Mouse (Mus musculus) liver, postnatal 0 days (tissue): Measurements from ENCODE around the gene Vmn1r114. TPM values are rescaled to one million over a fixed set of nuclear protein-coding genes. Genes with fewer than 3 reads are reported as not detected.
"Not testable (repeated sequence)": the region's sequence is repeated elsewhere in the genome, so short reads cannot be mapped to it uniquely, and the experiment has no call there.

Source experiments
- ATAC-seq: fragments of 200-750 bp; cut with Nextera tagmentation; 2 replicates; pipeline ENCODE4 v1.8.0; 2017; ENCODE audit warnings: mild to moderate bottlenecking, moderate library complexity
- DNase-seq: peaks from one replicate; pipeline ENCODE4 v3.0.0-alpha.2; 2016
- H3K27ac ChIP-seq: fragments of 300-500 bp; sonication (generic); 2 replicates; pipeline ENCODE4 v1.5.1; 2014; ENCODE audit warnings: antibody characterized with exemption, moderate library complexity, mild to moderate bottlenecking, low read depth
- H3K27me3 ChIP-seq: fragments of 300-500 bp; sonication (generic); 2 replicates; pipeline ENCODE4 v1.6.1; 2014; ENCODE audit warnings: low read length, control low read depth, mixed read lengths; ENCODE audit not compliant: insufficient read depth
- H3K36me3 ChIP-seq: fragments of 300-500 bp; sonication (generic); replicated peaks from 2 replicates; pipeline ENCODE4 v1.6.1; 2014; ENCODE audit warnings: mild to moderate bottlenecking, control low read depth, low read length, moderate library complexity, mixed read lengths; ENCODE audit not compliant: insufficient read depth
- H3K4me1 ChIP-seq: fragments of 300-500 bp; sonication (generic); 2 replicates; pipeline ENCODE4 v1.6.1; 2014; ENCODE audit warnings: antibody characterized with exemption, mild to moderate bottlenecking, control low read depth; ENCODE audit not compliant: insufficient read depth
- H3K4me2 ChIP-seq: fragments of 300-500 bp; sonication (generic); 2 replicates; pipeline ENCODE4 v1.6.1; 2014; ENCODE audit warnings: low read depth, mild to moderate bottlenecking, low read length, moderate library complexity, mixed read lengths
- H3K4me3 ChIP-seq: fragments of 300-500 bp; sonication (generic); 2 replicates; pipeline ENCODE4 v1.5.1; 2014; ENCODE audit warnings: low read depth, low read length
- H3K9ac ChIP-seq: fragments of 300-500 bp; sonication (generic); replicated peaks from 2 replicates; pipeline ENCODE4 v1.6.1; 2014; ENCODE audit warnings: mild to moderate bottlenecking, moderate library complexity
- H3K9me3 ChIP-seq: fragments of 300-500 bp; sonication (generic); 2 replicates; pipeline ENCODE4 v1.6.1; 2016; ENCODE audit warnings: mild to moderate bottlenecking, control low read depth, low read length, mixed read lengths
- WGBS: fragments of 180-500 bp; shearing (Covaris S2); extraction: QIAGEN DNeasy Blood & Tissue Kit; methylation state at CpG from one replicate; pipeline ENCODE4 v1.1.7; 2014; ENCODE audit not compliant: insufficient replicate concordance; 5-methylcytosine and 5-hydroxymethylcytosine counted together
- polyA plus RNA-seq: library from polyadenylated mRNA; unstranded; fragments of >200 nt; fragmentation: Nextera tagmentation; extraction: Ambion mirVana; gene quantifications from 2 replicates; pipeline ENCODE4 v1.2.1, GENCODE M21; 2015

The Vmn1r114 gene
- not detected in 2 replicates for polyA plus RNA-seq

- WGBS, result no CpG with 5 or more reads among the region's 5 CpGs
- not testable (repeated sequence) for H3K27me3 ChIP-seq, H3K4me3 ChIP-seq, H3K9me3 ChIP-seq, H3K4me1 ChIP-seq, ATAC-seq, H3K9ac ChIP-seq, H3K27ac ChIP-seq, H3K36me3 ChIP-seq, DNase-seq, H3K4me2 ChIP-seq
Measured at GRCm38 (mm10) chr7:20812086-20812485, at the start of gene Vmn1r114. Gene Vmn1r114, minus strand, starts transcription at chr7:20812186.

DNA sequence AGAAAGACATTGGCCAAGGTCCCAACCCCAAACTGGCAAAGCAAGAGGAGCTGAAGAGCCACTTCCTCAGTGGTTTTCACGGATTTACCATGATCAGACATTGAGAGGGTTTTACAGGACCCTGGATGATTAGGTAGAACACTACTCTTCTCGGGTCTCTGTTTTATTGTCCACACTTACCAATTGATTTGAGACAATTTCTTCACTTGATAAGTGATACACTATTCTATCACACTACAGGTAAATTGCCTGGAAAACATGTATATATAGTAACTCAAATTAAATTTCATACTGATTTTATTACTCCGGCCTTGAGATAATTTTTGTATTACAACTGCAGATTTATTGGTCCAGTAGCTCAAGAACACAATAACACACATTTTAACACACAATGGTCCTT, 32.9 kb upstream of the Vmn1r114 start, which contains the start of gene Vmn1r115:
Gene Vmn1r115 (minus strand): TSS at position 101 of the 400 bp plus-strand sequence.
- not testable (repeated sequence) for DNase-seq, H3K9me3 ChIP-seq, ATAC-seq, H3K9ac ChIP-seq, H3K4me3 ChIP-seq, H3K36me3 ChIP-seq, H3K4me2 ChIP-seq, H3K27me3 ChIP-seq, H3K4me1 ChIP-seq, H3K27ac ChIP-seq
- WGBS, result 100% methylated on average over 1 of the region's 3 CpGs

GRCm38 (mm10) chr7:20786985-20787384, 25.0 kb downstream of the Vmn1r114 start, which contains the start of gene Vmn1r113:
Gene Vmn1r113, plus strand, starts transcription at chr7:20787285.
- H3K36me3 ChIP-seq, H3K9me3 ChIP-seq, H3K27me3 ChIP-seq, DNase-seq, H3K27ac ChIP-seq, ATAC-seq, H3K4me3 ChIP-seq, H3K4me2 ChIP-seq, H3K9ac ChIP-seq, H3K4me1 ChIP-seq: not testable (repeated sequence)
- WGBS, result 50% methylated on average over 2 of the region's 2 CpGs

DNA sequence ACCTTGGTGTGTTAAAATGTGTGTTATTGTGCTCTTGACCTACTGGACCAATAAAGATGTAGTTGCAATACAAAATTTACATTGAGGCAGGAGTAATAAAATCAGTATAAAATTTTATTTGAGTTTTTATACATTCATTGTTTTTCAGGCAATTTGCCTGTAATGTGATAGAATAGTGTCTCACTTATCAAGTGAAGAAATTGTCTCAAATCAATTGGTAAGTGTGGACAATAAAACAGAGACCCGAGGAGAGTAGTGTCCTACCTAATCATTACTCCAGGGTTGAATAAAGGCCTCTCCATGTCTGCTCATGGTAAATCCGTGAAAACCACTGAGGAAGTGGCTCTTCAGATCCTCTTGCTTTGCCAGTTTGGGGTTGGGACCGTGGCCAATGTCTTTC, 41.1 kb downstream of the Vmn1r114 start, which contains the start of gene Vmn1r112:
Gene Vmn1r112 (plus strand): TSS at position 301 of the 400 bp plus-strand sequence.
- H3K36me3 ChIP-seq, H3K27me3 ChIP-seq, H3K4me2 ChIP-seq, H3K4me1 ChIP-seq, H3K27ac ChIP-seq, H3K9ac ChIP-seq, ATAC-seq, H3K4me3 ChIP-seq, DNase-seq, H3K9me3 ChIP-seq: not testable (repeated sequence)
- WGBS, result no CpG with 5 or more reads among the region's 3 CpGs

Other genes with a start within 250 kb of the Vmn1r114 start
- not detected in 2 replicates for gene Gm4141, start 235.9 kb downstream of the Vmn1r114 start, polyA plus RNA-seq
- not detected in 2 replicates for gene Gm4513, start 213.2 kb downstream of the Vmn1r114 start, polyA plus RNA-seq
- not detected in 2 replicates for gene Vmn1r107, start 143.3 kb downstream of the Vmn1r114 start, polyA plus RNA-seq
- not detected in 2 replicates for gene Vmn1r111, start 109.0 kb downstream of the Vmn1r114 start, polyA plus RNA-seq
- not detected in 2 replicates for gene Gm10668, start 81.6 kb downstream of the Vmn1r114 start, polyA plus RNA-seq
- not detected in 2 replicates for gene Vmn1r112, start 41.0 kb downstream of the Vmn1r114 start, polyA plus RNA-seq
- gene Vmn1r113, start 24.9 kb downstream of the Vmn1r114 start, polyA plus RNA-seq, result not detected in 2 replicates
- gene Vmn1r115, start 32.8 kb upstream of the Vmn1r114 start, polyA plus RNA-seq, result not detected in 2 replicates
- gene Vmn1r116, start 60.1 kb upstream of the Vmn1r114 start, polyA plus RNA-seq, result not detected in 2 replicates
- not detected in 2 replicates for gene Vmn1r117, start 71.9 kb upstream of the Vmn1r114 start, polyA plus RNA-seq
- gene Vmn1r118, start 100.2 kb upstream of the Vmn1r114 start, polyA plus RNA-seq, result not detected in 2 replicates
- gene Vmn1r119, start 200.3 kb upstream of the Vmn1r114 start, polyA plus RNA-seq, result not detected in 2 replicates
- not detected in 2 replicates for gene Vmn1r120, start 241.6 kb upstream of the Vmn1r114 start, polyA plus RNA-seq